Mouse (Mus musculus) thymus, adult 2 months (tissue): ENCODE data around the gene Lrrc7.

Experiments
- CTCF ChIP-seq: fragments of 200-500 bp; IDR thresholded peaks from 2 replicates; pipeline ENCODE4 v1.5.1; 2012; ENCODE audit warnings: mild to moderate bottlenecking, control low read depth, low read length, moderate library complexity, borderline replicate concordance; ENCODE audit not compliant: control insufficient read depth, poor library complexity, insufficient read depth; ENCODE audit errors: extremely low read depth
- POLR2A ChIP-seq: fragments of 200-500 bp; IDR thresholded peaks from 2 replicates; pipeline ENCODE4 v1.6.1; 2012; ENCODE audit warnings: mild to moderate bottlenecking, low read length, control low read depth, moderate library complexity; ENCODE audit not compliant: control insufficient read depth, poor library complexity, insufficient read depth; ENCODE audit errors: extremely low read depth

DNA sequence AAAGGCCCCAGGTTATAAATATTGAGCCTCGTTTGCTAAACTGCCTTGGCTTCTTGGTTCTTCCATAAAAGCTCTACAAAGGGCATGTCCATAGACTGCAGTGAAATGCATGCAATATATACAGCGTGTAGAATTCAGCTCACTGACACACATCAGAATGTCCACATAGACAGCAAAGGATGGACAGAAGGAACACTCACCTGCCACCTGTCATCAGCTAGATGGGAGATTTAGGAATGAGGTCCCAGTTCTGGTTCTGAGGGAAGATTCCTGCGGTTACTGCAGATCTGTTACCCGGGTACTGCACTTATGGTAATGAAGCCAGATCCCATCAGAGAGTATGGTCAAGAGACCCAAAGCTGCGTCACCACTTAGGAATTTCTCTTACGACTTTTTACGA, 494.1 kb downstream of the Lrrc7 start:
- TF ChIP-seq CTCF (no peak), POLR2A (no peak)
